Mouse (Mus musculus) lung, postnatal 10 days (tissue): ENCODE measurements at regions not wholly inside any gene's neighbourhood (a gene's known extent, or its start where the extent isn't known, plus 50 kb on each side); places are given as distances from the start of the nearest gene placed in this dataset.

ENCODE experiments used
- DNase-seq: peaks from one replicate; pipeline ENCODE4 v3.0.0; 2021

GRCm38 (mm10) chr10:126483479-126483878 lies 417.7 kb downstream of the Atp23 start:
- DNase-seq: no peak

GRCm38 (mm10) chr10:126480382-126480781 lies 420.8 kb downstream of the Atp23 start:
- no peak for DNase-seq

GRCm38 (mm10) chr10:126479743-126480142 lies 421.4 kb downstream of the Atp23 start:
- no peak for DNase-seq

GRCm38 (mm10) chr10:126473050-126473719 lies 428.0 kb downstream of the Atp23 start:
- DNase-seq: no peak

- DNase-seq: no peak
These were observed 430.2 kb downstream of the Atp23 start for GRCm38 (mm10) chr10:126470838-126471491.

GRCm38 (mm10) chr10:126462770-126463169 lies 438.4 kb downstream of the Atp23 start:
- DNase-seq: no peak

GRCm38 (mm10) chr10:126458523-126458922 lies 442.6 kb downstream of the Atp23 start:
- DNase-seq: no peak

GRCm38 (mm10) chr10:126452757-126453528 lies 448.2 kb downstream of the Atp23 start:
- no peak for DNase-seq

- no peak for DNase-seq
These were observed 449.0 kb downstream of the Atp23 start for GRCm38 (mm10) chr10:126452057-126452622.

- peak; percentile 2 for DNase-seq
These were observed 465.3 kb downstream of the Lrig3 start for GRCm38 (mm10) chr10:126431222-126431621.

GRCm38 (mm10) chr10:126430346-126430745 lies 464.4 kb downstream of the Lrig3 start:
- no peak for DNase-seq

- no peak for DNase-seq
These were observed 463.5 kb downstream of the Lrig3 start for GRCm38 (mm10) chr10:126429502-126429901.

- DNase-seq: peak; percentile 4
These were observed 456.1 kb downstream of the Lrig3 start for GRCm38 (mm10) chr10:126422066-126422465.

GRCm38 (mm10) chr10:126413786-126414185 lies 447.8 kb downstream of the Lrig3 start:
- no peak for DNase-seq

GRCm38 (mm10) chr10:126392235-126392634 lies 426.3 kb downstream of the Lrig3 start:
- no peak for DNase-seq

GRCm38 (mm10) chr10:126391770-126392169 lies 425.8 kb downstream of the Lrig3 start:
- peak; percentile 7 for DNase-seq

- DNase-seq: peak; percentile 6
These were observed 420.5 kb downstream of the Lrig3 start for GRCm38 (mm10) chr10:126386430-126386829.

GRCm38 (mm10) chr10:126385644-126386043 lies 419.7 kb downstream of the Lrig3 start:
- DNase-seq: no peak

GRCm38 (mm10) chr10:126380381-126380780 lies 414.4 kb downstream of the Lrig3 start:
- DNase-seq: no peak

- no peak for DNase-seq
These were observed 413.3 kb downstream of the Lrig3 start for GRCm38 (mm10) chr10:126379239-126379638.

- DNase-seq: no peak
These were observed 407.9 kb downstream of the Lrig3 start for GRCm38 (mm10) chr10:126373906-126374305.

- no peak for DNase-seq
These were observed 405.9 kb downstream of the Lrig3 start for GRCm38 (mm10) chr10:126371881-126372280.

- DNase-seq: no peak
These were observed 383.1 kb downstream of the Lrig3 start for GRCm38 (mm10) chr10:126349076-126349475.
